Mouse (Mus musculus): ENCODE measurements around the gene Leng9. TPM values are rescaled to one million over a fixed set of nuclear protein-coding genes. Genes with fewer than 3 reads are reported as not detected.

Leng9 gene
- total RNA-seq (2014; rRNA removed) (4.2 and 4.4 TPM in 2 replicates), polyA plus RNA-seq (2015; fragmentation: Nextera tagmentation; extraction: Ambion mirVana) (4.2 and 5.4 TPM in 2 replicates)

- no peaks in the 10 kb centered on the region for H3K9me3 ChIP-seq (ENCODE audit: low read length)
- peak within 1 kb of the TSS; percentile 52 for H3K4me3 ChIP-seq (ENCODE audit: low read length)
- H3K27me3 ChIP-seq (ENCODE audit: insufficient read depth, low read length) = 0 out of 2 replicates have a peak, but pooled peaks cover 3% of the 10 kb centered on the region
- DNase-seq (ENCODE audit: low spot score) (no peak), ATAC-seq (peak; percentile 12; the same call in 1 of the 2 replicates)
- H3K9ac ChIP-seq (replicated peaks; ENCODE audit: low read length) = peak within 1 kb of the TSS; percentile 66
- peak within 1 kb of the TSS; percentile 96 for H3K4me2 ChIP-seq (ENCODE audit: low read depth, low read length)
- H3K27ac ChIP-seq = peak within 1 kb of the TSS; percentile 91
- peaks cover 24% of the 10 kb centered on the region for H3K36me3 ChIP-seq (ENCODE audit: insufficient read depth, low read length)
- TF ChIP-seq CTCF (IDR thresholded peaks at IDR 0.05; ENCODE audit: low read depth) = no peak
- WGBS = under 1% methylated on average over 14 of the region's 14 CpGs
- H3K4me1 ChIP-seq (ENCODE audit: insufficient read depth, low read length) = peaks cover 16% of the 10 kb centered on the region; the same call in 1 of the 2 replicates
Measured at GRCm38 (mm10) chr7:4150059-4150541, at the start of gene Leng9. Gene Leng9 (minus strand): TSS chr7:4150374.

- 44% methylated on average over 3 of the region's 3 CpGs for WGBS
- ATAC-seq (no peak), DNase-seq (ENCODE audit: low spot score) (peak; percentile 8)
- H3K4me3 ChIP-seq (ENCODE audit: low read length) = no peak overlapping the region
- H3K27me3 ChIP-seq (ENCODE audit: insufficient read depth, low read length) = no peaks in the 10 kb centered on the region
- H3K4me2 ChIP-seq (ENCODE audit: low read depth, low read length) = no peak overlapping the region
- H3K9ac ChIP-seq (replicated peaks; ENCODE audit: low read length) = no peak overlapping the region
- no peaks in the 10 kb centered on the region for H3K36me3 ChIP-seq (ENCODE audit: insufficient read depth, low read length)
- H3K9me3 ChIP-seq (ENCODE audit: low read length) = no peaks in the 10 kb centered on the region
- TF ChIP-seq CTCF (IDR thresholded peaks at IDR 0.05; ENCODE audit: low read depth) = no peak
- no peaks in the 10 kb centered on the region for H3K4me1 ChIP-seq (ENCODE audit: insufficient read depth, low read length)
- H3K27ac ChIP-seq = no peak overlapping the region
Measured at GRCm38 (mm10) chr7:4178438-4178837, 28.3 kb upstream of the Leng9 start.

- no peak overlapping the region for H3K9ac ChIP-seq (replicated peaks; ENCODE audit: low read length)
- no peaks in the 10 kb centered on the region for H3K9me3 ChIP-seq (ENCODE audit: low read length)
- WGBS = 83% methylated on average over 6 of the region's 6 CpGs
- no peaks in the 10 kb centered on the region for H3K4me1 ChIP-seq (ENCODE audit: insufficient read depth, low read length)
- no peaks in the 10 kb centered on the region for H3K36me3 ChIP-seq (ENCODE audit: insufficient read depth, low read length)
- ATAC-seq (no peak), DNase-seq (ENCODE audit: low spot score) (no peak)
- no peak overlapping the region for H3K27ac ChIP-seq
- H3K27me3 ChIP-seq (ENCODE audit: insufficient read depth, low read length) = no peaks in the 10 kb centered on the region
- no peak overlapping the region for H3K4me2 ChIP-seq (ENCODE audit: low read depth, low read length)
- H3K4me3 ChIP-seq (ENCODE audit: low read length) = no peak overlapping the region
- no peak for TF ChIP-seq CTCF (IDR thresholded peaks at IDR 0.05; ENCODE audit: low read depth)
Measured at GRCm38 (mm10) chr7:4170193-4170938, 20.2 kb upstream of the Leng9 start.

- Histone ChIP-seq H3K4me1 (ENCODE audit: insufficient read depth, low read length) (peaks cover 2% of the 10 kb centered on the region; the same call in 1 of the 2 replicates), H3K27ac (no peak overlapping the region), H3K27me3 (ENCODE audit: insufficient read depth, low read length) (no peaks in the 10 kb centered on the region), H3K4me2 (ENCODE audit: low read depth, low read length) (no peak overlapping the region), H3K36me3 (ENCODE audit: insufficient read depth, low read length) (no peaks in the 10 kb centered on the region), H3K9ac (replicated peaks; ENCODE audit: low read length) (no peak overlapping the region), H3K9me3 (ENCODE audit: low read length) (no peaks in the 10 kb centered on the region), H3K4me3 (ENCODE audit: low read length) (no peak overlapping the region)
- DNase-seq (ENCODE audit: low spot score) (no peak), ATAC-seq (no peak)
- no peak for TF ChIP-seq CTCF (IDR thresholded peaks at IDR 0.05; ENCODE audit: low read depth)
Measured at GRCm38 (mm10) chr7:4167098-4167497, 16.9 kb upstream of the Leng9 start.

GRCm38 (mm10) chr7:4165286-4165685 lies 15.1 kb upstream of the Leng9 start:
- peak overlapping the region; percentile 62 for H3K4me2 ChIP-seq (ENCODE audit: low read depth, low read length)
- WGBS = 20% methylated on average over 3 of the region's 3 CpGs
- no peak overlapping the region for H3K4me3 ChIP-seq (ENCODE audit: low read length)
- H3K27me3 ChIP-seq (ENCODE audit: insufficient read depth, low read length) = no peaks in the 10 kb centered on the region
- H3K4me1 ChIP-seq (ENCODE audit: insufficient read depth, low read length) = peaks cover 2% of the 10 kb centered on the region; the same call in 1 of the 2 replicates
- no peak for ATAC-seq
- peak overlapping the region; percentile 16; the same call in 1 of the 2 replicates for H3K27ac ChIP-seq
- no peak for DNase-seq (ENCODE audit: low spot score)
- no peak overlapping the region for H3K9ac ChIP-seq (replicated peaks; ENCODE audit: low read length)
- TF ChIP-seq CTCF (IDR thresholded peaks at IDR 0.05; ENCODE audit: low read depth) = no peak
- no peaks in the 10 kb centered on the region for H3K9me3 ChIP-seq (ENCODE audit: low read length)
- H3K36me3 ChIP-seq (ENCODE audit: insufficient read depth, low read length) = no peaks in the 10 kb centered on the region

GRCm38 (mm10) chr7:4164090-4164910 lies 14.1 kb upstream of the Leng9 start, which contains the start of gene Cdc42ep5:
Gene Cdc42ep5 (minus strand): TSS chr7:4164860.
- H3K9ac ChIP-seq (replicated peaks; ENCODE audit: low read length) = peak within 1 kb of the TSS; percentile 35; the same call in 1 of the 2 replicates
- no peaks in the 10 kb centered on the region for H3K9me3 ChIP-seq (ENCODE audit: low read length)
- ATAC-seq (peak; percentile 80), DNase-seq (ENCODE audit: low spot score) (no peak)
- H3K4me1 ChIP-seq (ENCODE audit: insufficient read depth, low read length) = peaks cover 2% of the 10 kb centered on the region; the same call in 1 of the 2 replicates
- H3K4me2 ChIP-seq (ENCODE audit: low read depth, low read length) = peak within 1 kb of the TSS; percentile 62
- no peak for TF ChIP-seq CTCF (IDR thresholded peaks at IDR 0.05; ENCODE audit: low read depth)
- WGBS = 2% methylated on average over 19 of the region's 20 CpGs
- H3K4me3 ChIP-seq (ENCODE audit: low read length) = peak within 1 kb of the TSS; percentile 34
- no peaks in the 10 kb centered on the region for H3K27me3 ChIP-seq (ENCODE audit: insufficient read depth, low read length)
- H3K27ac ChIP-seq = peak within 1 kb of the TSS; percentile 16; the same call in 1 of the 2 replicates
- H3K36me3 ChIP-seq (ENCODE audit: insufficient read depth, low read length) = no peaks in the 10 kb centered on the region
